Comparison of ENCODE assay signal across 10 mouse cellular contexts in the genomic region with DNA sequence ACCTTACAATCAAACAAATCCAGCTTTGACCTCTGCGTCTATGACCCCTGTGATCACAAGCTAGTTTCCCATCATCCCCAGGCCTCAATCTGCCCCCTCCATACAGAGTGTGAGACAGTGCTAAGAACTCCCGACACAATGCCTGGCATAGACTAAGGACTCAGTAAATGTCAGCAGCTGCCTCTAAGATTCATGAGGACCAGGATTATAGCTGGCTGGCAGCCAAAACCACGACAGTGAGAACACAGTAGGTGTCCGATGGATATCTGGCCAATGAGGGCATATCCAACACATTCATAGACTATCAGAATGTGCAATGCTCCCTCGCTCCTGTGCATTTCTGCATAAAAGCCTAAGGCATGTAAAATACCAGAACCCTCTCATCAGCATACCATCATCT. TPM values are rescaled to one million over a fixed set of nuclear protein-coding genes. Genes with fewer than 3 reads are reported as not detected.
A peak's percentile ranks its signal among the peaks of the same experiment; 100 is the strongest.
DNase-seq lines count a peak whose midpoint lies in the region; ATAC-seq lines count a peak whose summit lies in the region.
"Had no signal": no experiment of that assay in that cellular context is flagged by ENCODE, and none has a peak within 500 bp of the region (broad histone marks: within the 10 kb centered on the region; RNA-seq: fewer than 3 reads in every experiment).

No protein-coding gene starts in this region.

- H3K4me2 ChIP-seq in intestine, embryonic 14.5 days (ENCODE audit: low read length): peak overlapping the region; percentile 98
- H3K4me2 ChIP-seq in intestine, embryonic 15.5 days (replicated peaks): no peak overlapping the region
- H3K4me2 ChIP-seq in hindbrain, embryonic 15.5 days: peak overlapping the region; percentile 91
- H3K4me2 ChIP-seq in neural tube, embryonic 15.5 days: peak overlapping the region; percentile 82
- H3K4me2 ChIP-seq: heart, embryonic 11.5 days had no signal

- WGBS in intestine, embryonic 14.5 days: 36% methylated on average over 5 of the region's 5 CpGs
- WGBS in intestine, embryonic 15.5 days: 51% methylated on average over 5 of the region's 5 CpGs
- 22% methylated on average over 5 of the region's 5 CpGs for WGBS in hindbrain, embryonic 15.5 days
- 15% methylated on average over 5 of the region's 5 CpGs for WGBS in neural tube, embryonic 15.5 days

- H3K27me3 ChIP-seq in intestine, embryonic 14.5 days (replicated peaks; ENCODE audit: control insufficient read depth, insufficient read depth, low read length): 0 out of 2 replicates have a peak, but pooled peaks cover 13% of the 10 kb centered on the region
- peaks cover 26% of the 10 kb centered on the region for H3K27me3 ChIP-seq in intestine, embryonic 15.5 days (replicated peaks)
- no peaks in the 10 kb centered on the region for H3K27me3 ChIP-seq in hindbrain, embryonic 15.5 days
- no peaks in the 10 kb centered on the region for H3K27me3 ChIP-seq in neural tube, embryonic 15.5 days (replicated peaks)

- no peak for ATAC-seq in intestine, embryonic 14.5 days (replicated peaks; ENCODE audit: low FRiP score, low TSS enrichment, low read depth)
- ATAC-seq in intestine, embryonic 15.5 days: no peak
- no peak for ATAC-seq in hindbrain, embryonic 15.5 days (ENCODE audit: low FRiP score, low read depth)
- ATAC-seq in neural tube, embryonic 15.5 days (ENCODE audit: low FRiP score): no peak
- ATAC-seq in frontal cortex, adult (ENCODE audit: low TSS enrichment): no peak

- H3K4me1 ChIP-seq in intestine, embryonic 14.5 days (replicated peaks; ENCODE audit: control insufficient read depth, insufficient read depth, low read length): peaks cover 25% of the 10 kb centered on the region
- H3K4me1 ChIP-seq in intestine, embryonic 15.5 days (replicated peaks): peaks cover 16% of the 10 kb centered on the region
- peaks cover 47% of the 10 kb centered on the region for H3K4me1 ChIP-seq in hindbrain, embryonic 15.5 days (replicated peaks)
- H3K4me1 ChIP-seq in neural tube, embryonic 15.5 days: peaks cover 65% of the 10 kb centered on the region

- H3K4me3 ChIP-seq in intestine, embryonic 14.5 days (ENCODE audit: low read depth, low read length): peak overlapping the region; percentile 3; the same call in 1 of the 2 replicates
- H3K4me3 ChIP-seq in intestine, embryonic 15.5 days (replicated peaks): no peak overlapping the region
- H3K4me3 ChIP-seq in hindbrain, embryonic 15.5 days: peak overlapping the region; percentile 9; the same call in 1 of the 2 replicates
- H3K4me3 ChIP-seq in neural tube, embryonic 15.5 days (replicated peaks): peak overlapping the region; percentile 53

- H3K27ac ChIP-seq in intestine, embryonic 14.5 days (ENCODE audit: low read depth): no peak overlapping the region
- H3K27ac ChIP-seq in intestine, embryonic 15.5 days: no peak overlapping the region
- H3K27ac ChIP-seq in hindbrain, embryonic 15.5 days (replicated peaks): no peak overlapping the region
- H3K27ac ChIP-seq in neural tube, embryonic 15.5 days (replicated peaks): peak overlapping the region; percentile 46; the same call in 1 of the 2 replicates

- H3K9ac ChIP-seq in intestine, embryonic 14.5 days (ENCODE audit: low read length): no peak overlapping the region
- no peak overlapping the region for H3K9ac ChIP-seq in intestine, embryonic 15.5 days
- H3K9ac ChIP-seq in hindbrain, embryonic 15.5 days: no peak overlapping the region
- H3K9ac ChIP-seq in neural tube, embryonic 15.5 days (replicated peaks): peak overlapping the region; percentile 34

- H3K36me3 ChIP-seq in intestine, embryonic 14.5 days (ENCODE audit: control insufficient read depth, insufficient read depth, low read length): no peaks in the 10 kb centered on the region
- no peaks in the 10 kb centered on the region for H3K36me3 ChIP-seq in intestine, embryonic 15.5 days
- no peaks in the 10 kb centered on the region for H3K36me3 ChIP-seq in hindbrain, embryonic 15.5 days
- H3K36me3 ChIP-seq in neural tube, embryonic 15.5 days: no peaks in the 10 kb centered on the region

- H3K9me3 ChIP-seq in intestine, embryonic 14.5 days (ENCODE audit: control insufficient read depth, low read length): no peaks in the 10 kb centered on the region
- H3K9me3 ChIP-seq in intestine, embryonic 15.5 days: no peaks in the 10 kb centered on the region
- no peaks in the 10 kb centered on the region for H3K9me3 ChIP-seq in hindbrain, embryonic 15.5 days
- no peaks in the 10 kb centered on the region for H3K9me3 ChIP-seq in neural tube, embryonic 15.5 days (replicated peaks)

- DNase-seq in intestine, embryonic 14.5 days (ENCODE audit: low spot score): no peak
- peak; percentile 82 for DNase-seq in retina, postnatal 1 day
- DNase-seq in retina, embryonic 14.5 days (ENCODE audit: low spot score): no peak
- no peak for DNase-seq in cerebellum, adult 8-10 months
- DNase-seq: kidney, adult 11 months had no signal

RNA-seq across cellular contexts. Expression of a gene that starts 5.0 kb away (rescaled TPM):
- 34.3 and 41.3 TPM in 2 replicates for polyA plus RNA-seq in intestine, embryonic 14.5 days (2014; fragmentation: Nextera tagmentation; extraction: Ambion mirVana)
- polyA plus RNA-seq in intestine, embryonic 15.5 days (2015; fragmentation: Nextera tagmentation; extraction: Ambion mirVana): 20.6 and 22.3 TPM in 2 replicates
- polyA plus RNA-seq in hindbrain, embryonic 15.5 days (2015; fragmentation: Nextera tagmentation; extraction: Ambion mirVana): 39.8 and 39.9 TPM in 2 replicates
- polyA plus RNA-seq in neural tube, embryonic 15.5 days (2015; fragmentation: Nextera tagmentation; extraction: Ambion mirVana): 65.1 and 70.0 TPM in 2 replicates
